Mouse (Mus musculus): ENCODE results near the gene Egflam.

GRCm38 (mm10) chr15:7198816-7199215, 199.4 kb downstream of the Egflam start:
- TF ChIP-seq FLI1 (IDR thresholded peaks at IDR 0.05; ENCODE audit: low read length) (no peak), GATA1 (IDR thresholded peaks at IDR 0.05; ENCODE audit: borderline replicate concordance, low read length) (no peak)
